Mouse (Mus musculus) hindbrain, embryonic 15.5 days (tissue): Measurements from ENCODE around the gene Rpl28. TPM values are rescaled to one million over a fixed set of nuclear protein-coding genes. Genes with fewer than 3 reads are reported as not detected.

Experiments
- ATAC-seq: fragments of 200-750 bp; cut with Nextera tagmentation; 2 replicates; pipeline ENCODE4 v1.8.0; 2017; ENCODE audit warnings: low read depth, moderate number of reproducible peaks, moderate TSS enrichment; ENCODE audit not compliant: low FRiP score
- H3K27ac ChIP-seq: fragments of 300-500 bp; sonication (generic); replicated peaks from 2 replicates; pipeline ENCODE4 v1.5.1; 2015; ENCODE audit warnings: mild to moderate bottlenecking, inconsistent platforms
- H3K27me3 ChIP-seq: fragments of 300-500 bp; sonication (generic); 2 replicates; pipeline ENCODE4 v1.6.1; 2015; ENCODE audit warnings: control low read depth, inconsistent platforms
- H3K36me3 ChIP-seq: fragments of 300-500 bp; sonication (generic); 2 replicates; pipeline ENCODE4 v1.6.1; 2015; ENCODE audit warnings: control low read depth, inconsistent platforms
- H3K4me1 ChIP-seq: fragments of 300-500 bp; sonication (generic); replicated peaks from 2 replicates; pipeline ENCODE4 v1.6.1; 2015; ENCODE audit warnings: control low read depth, inconsistent platforms
- H3K4me2 ChIP-seq: fragments of 300-500 bp; sonication (generic); 2 replicates; pipeline ENCODE4 v1.6.1; 2015; ENCODE audit warnings: moderate library complexity, mild to moderate bottlenecking, inconsistent platforms
- H3K4me3 ChIP-seq: fragments of 300-500 bp; sonication (generic); 2 replicates; pipeline ENCODE4 v1.5.1; 2015; ENCODE audit warnings: mild to moderate bottlenecking, inconsistent platforms
- H3K9ac ChIP-seq: fragments of 300-500 bp; sonication (generic); 2 replicates; pipeline ENCODE4 v1.6.1; 2015; ENCODE audit warnings: inconsistent platforms
- H3K9me3 ChIP-seq: fragments of 300-500 bp; sonication (generic); 2 replicates; pipeline ENCODE4 v1.6.1; 2016; ENCODE audit warnings: control low read depth, inconsistent platforms
- WGBS: fragments of 180-500 bp; shearing (Covaris S2); methylation state at CpG from one replicate; pipeline ENCODE4 v1.1.7; 2015; 5-methylcytosine and 5-hydroxymethylcytosine counted together
- polyA plus RNA-seq: library from polyadenylated mRNA; unstranded; fragments of >200 nt; fragmentation: Nextera tagmentation; extraction: Ambion mirVana; gene quantifications from 2 replicates; pipeline ENCODE4 v1.2.1, GENCODE M21; 2015

Rpl28 gene
- polyA plus RNA-seq, 1 experiment from 2014 or later, result 228 TPM

- H3K9me3 ChIP-seq, result no peaks in the 10 kb centered on the region
- peak; percentile 35 for ATAC-seq
- WGBS, result under 1% methylated on average over 34 of the region's 34 CpGs
- peak overlapping the region; percentile 92 for H3K27ac ChIP-seq
- H3K4me2 ChIP-seq, result peak overlapping the region; percentile 90
- H3K4me1 ChIP-seq, result peaks cover 38% of the 10 kb centered on the region
- H3K4me3 ChIP-seq, result peak overlapping the region; percentile 77
- peak overlapping the region; percentile 77 for H3K9ac ChIP-seq
- H3K36me3 ChIP-seq, result no peaks in the 10 kb centered on the region
- H3K27me3 ChIP-seq, result no peaks in the 10 kb centered on the region
Observed at GRCm38 (mm10) chr7:4843604-4844244, 51.0 kb downstream of the Rpl28 start.

- H3K27me3 ChIP-seq, result no peaks in the 10 kb centered on the region
- peak within 1 kb of the TSS; percentile 92 for H3K27ac ChIP-seq
- peak within 1 kb of the TSS; percentile 90 for H3K4me2 ChIP-seq
- under 1% methylated on average over 37 of the region's 41 CpGs for WGBS
- H3K36me3 ChIP-seq, result no peaks in the 10 kb centered on the region
- H3K4me1 ChIP-seq, result peaks cover 38% of the 10 kb centered on the region
- H3K9me3 ChIP-seq, result no peaks in the 10 kb centered on the region
- peak within 1 kb of the TSS; percentile 77 for H3K4me3 ChIP-seq
- peak; percentile 81 for ATAC-seq
- peak within 1 kb of the TSS; percentile 77 for H3K9ac ChIP-seq
Observed at GRCm38 (mm10) chr7:4844245-4844916, 51.7 kb downstream of the Rpl28 start, which contains the start of gene Shisa7. Gene Shisa7 (minus strand): TSS chr7:4844696.

Other genes starting within 250 kb of the Rpl28 start
- gene Syt5, start 245.3 kb upstream of the Rpl28 start, polyA plus RNA-seq, result 99.6 and 117 TPM in 2 replicates
- 1.2 and 1.3 TPM in 2 replicates for gene Ptprh, start 188.8 kb upstream of the Rpl28 start, polyA plus RNA-seq
- 2.3 and 2.5 TPM in 2 replicates for gene Tmem86b, start 161.5 kb upstream of the Rpl28 start, polyA plus RNA-seq
- gene Ppp6r1, start 133.9 kb upstream of the Rpl28 start, polyA plus RNA-seq, result 10.0 and 10.2 TPM in 2 replicates
- gene Hspbp1, start 107.8 kb upstream of the Rpl28 start, polyA plus RNA-seq, result 168 and 171 TPM in 2 replicates
- gene Brsk1, start 102.3 kb upstream of the Rpl28 start, polyA plus RNA-seq, result 7.1 and 8.7 TPM in 2 replicates
- 0.12 and 0.27 TPM in 2 replicates for gene Tmem150b, start 67.6 kb upstream of the Rpl28 start, polyA plus RNA-seq
- 57.4 and 61.8 TPM in 2 replicates for gene Kmt5c, start 52.8 kb upstream of the Rpl28 start, polyA plus RNA-seq
- 24.1 and 28.1 TPM in 2 replicates for gene Cox6b2, start 39.8 kb upstream of the Rpl28 start, polyA plus RNA-seq
- not detected in 2 replicates for gene Fam71e2, start 21.6 kb upstream of the Rpl28 start, polyA plus RNA-seq
- gene Il11, start 10.0 kb upstream of the Rpl28 start, polyA plus RNA-seq, result 0.87 and 1.1 TPM in 2 replicates
- not detected in 2 replicates for gene Tmem190, start 9.9 kb upstream of the Rpl28 start, polyA plus RNA-seq
- 5.9 and 6.3 TPM in 2 replicates for gene Tmem238, start 3.2 kb upstream of the Rpl28 start, polyA plus RNA-seq
- gene Ube2s, start 19.7 kb downstream of the Rpl28 start, polyA plus RNA-seq, result 269 and 295 TPM in 2 replicates
- 10.8 and 12.8 TPM in 2 replicates for gene Shisa7, start 51.8 kb downstream of the Rpl28 start, polyA plus RNA-seq
- gene Isoc2b, start 77.4 kb downstream of the Rpl28 start, polyA plus RNA-seq, result 3.2 and 4.1 TPM in 2 replicates
- 0.75 and 0.77 TPM in 2 replicates for gene Isoc2a, start 84.3 kb downstream of the Rpl28 start, polyA plus RNA-seq
- gene Gm36210, start 113.6 kb downstream of the Rpl28 start, polyA plus RNA-seq, result 0.45 and 0.47 TPM in 2 replicates
- 3.5 and 4.2 TPM in 2 replicates for gene Zfp628, start 122.3 kb downstream of the Rpl28 start, polyA plus RNA-seq
- gene Nat14, start 129.2 kb downstream of the Rpl28 start, polyA plus RNA-seq, result 35.3 and 35.8 TPM in 2 replicates
- gene Ssc5d, start 132.9 kb downstream of the Rpl28 start, polyA plus RNA-seq, result 1.2 and 1.3 TPM in 2 replicates
- gene Sbk2, start 171.5 kb downstream of the Rpl28 start, polyA plus RNA-seq, result 0.12 and 0.18 TPM in 2 replicates
- 0.49 and 0.62 TPM in 2 replicates for gene Sbk3, start 178.3 kb downstream of the Rpl28 start, polyA plus RNA-seq
- gene Zfp579, start 203.3 kb downstream of the Rpl28 start, polyA plus RNA-seq, result 60.3 and 66.8 TPM in 2 replicates
- 8.1 and 9.2 TPM in 2 replicates for gene Zfp524, start 221.5 kb downstream of the Rpl28 start, polyA plus RNA-seq
- gene Fiz1, start 221.8 kb downstream of the Rpl28 start, polyA plus RNA-seq, result 41.9 and 44.6 TPM in 2 replicates
- 1.2 TPM in 1 of 2 replicates, not detected in the other for gene Gm44973, start 222.6 kb downstream of the Rpl28 start, polyA plus RNA-seq
- gene Zfp865, start 227.5 kb downstream of the Rpl28 start, polyA plus RNA-seq, result 6.0 and 7.5 TPM in 2 replicates
- gene Ccdc106, start 227.7 kb downstream of the Rpl28 start, polyA plus RNA-seq, result 58.8 and 65.2 TPM in 2 replicates
- gene 4632433K11Rik, start 241.2 kb downstream of the Rpl28 start, polyA plus RNA-seq, result not detected in 2 replicates
- gene Zfp784, start 245.6 kb downstream of the Rpl28 start, polyA plus RNA-seq, result 7.8 and 9.3 TPM in 2 replicates